Mouse (Mus musculus) neural tube, embryonic 15.5 days (tissue): Measurements from ENCODE around the gene C1qtnf2. TPM values are rescaled to one million over a fixed set of nuclear protein-coding genes. Genes with fewer than 3 reads are reported as not detected.

ENCODE experiments used
- ATAC-seq: fragments of 200-750 bp; cut with Nextera tagmentation; 2 replicates; pipeline ENCODE4 v1.8.0; 2017; ENCODE audit warnings: mild to moderate bottlenecking, moderate TSS enrichment, moderate library complexity; ENCODE audit not compliant: low FRiP score
- H3K27ac ChIP-seq: fragments of 300-500 bp; sonication (generic); replicated peaks from 2 replicates; pipeline ENCODE4 v1.5.1; 2015; ENCODE audit warnings: mild to moderate bottlenecking, inconsistent platforms
- H3K27me3 ChIP-seq: fragments of 300-500 bp; sonication (generic); replicated peaks from 2 replicates; pipeline ENCODE4 v1.6.1; 2015; ENCODE audit warnings: inconsistent platforms
- H3K36me3 ChIP-seq: fragments of 300-500 bp; sonication (generic); 2 replicates; pipeline ENCODE4 v1.6.1; 2015; ENCODE audit warnings: inconsistent platforms
- H3K4me1 ChIP-seq: fragments of 300-500 bp; sonication (generic); 2 replicates; pipeline ENCODE4 v1.6.1; 2015; ENCODE audit warnings: inconsistent platforms
- H3K4me2 ChIP-seq: fragments of 300-500 bp; sonication (generic); 2 replicates; pipeline ENCODE4 v1.6.1; 2015; ENCODE audit warnings: inconsistent platforms, mild to moderate bottlenecking, moderate library complexity
- H3K4me3 ChIP-seq: fragments of 300-500 bp; sonication (generic); replicated peaks from 2 replicates; pipeline ENCODE4 v1.5.1; 2015; ENCODE audit warnings: mild to moderate bottlenecking, inconsistent platforms
- H3K9ac ChIP-seq: fragments of 300-500 bp; sonication (generic); replicated peaks from 2 replicates; pipeline ENCODE4 v1.6.1; 2015; ENCODE audit warnings: mild to moderate bottlenecking, inconsistent platforms
- H3K9me3 ChIP-seq: fragments of 300-500 bp; sonication (generic); replicated peaks from 2 replicates; pipeline ENCODE4 v1.6.1; 2016; ENCODE audit warnings: inconsistent platforms
- WGBS: fragments of 180-500 bp; shearing (Covaris S2); methylation state at CpG from one replicate; pipeline ENCODE4 v1.1.7; 2015; ENCODE audit warnings: mixed read lengths; 5-methylcytosine and 5-hydroxymethylcytosine counted together
- polyA plus RNA-seq: library from polyadenylated mRNA; unstranded; fragments of >200 nt; fragmentation: Nextera tagmentation; extraction: Ambion mirVana; gene quantifications from 2 replicates; pipeline ENCODE4 v1.2.1, GENCODE M21; 2015

The C1qtnf2 gene
- polyA plus RNA-seq, 1 experiment from 2014 or later = 12.6 TPM

- no peaks in the 10 kb centered on the region for H3K9me3 ChIP-seq
- H3K27ac ChIP-seq = no peak overlapping the region
- H3K36me3 ChIP-seq = peaks cover 10% of the 10 kb centered on the region
- H3K4me2 ChIP-seq = no peak overlapping the region
- WGBS = 74% methylated on average over 2 of the region's 2 CpGs
- no peaks in the 10 kb centered on the region for H3K27me3 ChIP-seq
- H3K4me1 ChIP-seq = no peaks in the 10 kb centered on the region
- no peak overlapping the region for H3K9ac ChIP-seq
- no peak overlapping the region for H3K4me3 ChIP-seq
- no peak for ATAC-seq
Measured at GRCm38 (mm10) chr11:43452266-43452665, 21.8 kb upstream of the C1qtnf2 start.

- no peak overlapping the region for H3K4me2 ChIP-seq
- WGBS = 94% methylated on average over 25 of the region's 25 CpGs
- no peak overlapping the region for H3K27ac ChIP-seq
- H3K4me3 ChIP-seq = no peak overlapping the region
- H3K9ac ChIP-seq = no peak overlapping the region
- no peaks in the 10 kb centered on the region for H3K9me3 ChIP-seq
- H3K36me3 ChIP-seq = no peaks in the 10 kb centered on the region
- no peaks in the 10 kb centered on the region for H3K4me1 ChIP-seq
- ATAC-seq = no peak
- H3K27me3 ChIP-seq = no peaks in the 10 kb centered on the region
Measured at GRCm38 (mm10) chr11:43463204-43463603, 10.9 kb upstream of the C1qtnf2 start.

- WGBS = 70% methylated on average over 5 of the region's 5 CpGs
- no peak overlapping the region for H3K27ac ChIP-seq
- H3K27me3 ChIP-seq = no peaks in the 10 kb centered on the region
- no peaks in the 10 kb centered on the region for H3K9me3 ChIP-seq
- H3K4me1 ChIP-seq = peaks cover 14% of the 10 kb centered on the region
- no peak for ATAC-seq
- H3K4me2 ChIP-seq = no peak overlapping the region
- H3K9ac ChIP-seq = no peak overlapping the region
- H3K36me3 ChIP-seq = no peaks in the 10 kb centered on the region
- no peak overlapping the region for H3K4me3 ChIP-seq
Measured at GRCm38 (mm10) chr11:43470118-43470517, 4.0 kb upstream of the C1qtnf2 start.

DNA sequence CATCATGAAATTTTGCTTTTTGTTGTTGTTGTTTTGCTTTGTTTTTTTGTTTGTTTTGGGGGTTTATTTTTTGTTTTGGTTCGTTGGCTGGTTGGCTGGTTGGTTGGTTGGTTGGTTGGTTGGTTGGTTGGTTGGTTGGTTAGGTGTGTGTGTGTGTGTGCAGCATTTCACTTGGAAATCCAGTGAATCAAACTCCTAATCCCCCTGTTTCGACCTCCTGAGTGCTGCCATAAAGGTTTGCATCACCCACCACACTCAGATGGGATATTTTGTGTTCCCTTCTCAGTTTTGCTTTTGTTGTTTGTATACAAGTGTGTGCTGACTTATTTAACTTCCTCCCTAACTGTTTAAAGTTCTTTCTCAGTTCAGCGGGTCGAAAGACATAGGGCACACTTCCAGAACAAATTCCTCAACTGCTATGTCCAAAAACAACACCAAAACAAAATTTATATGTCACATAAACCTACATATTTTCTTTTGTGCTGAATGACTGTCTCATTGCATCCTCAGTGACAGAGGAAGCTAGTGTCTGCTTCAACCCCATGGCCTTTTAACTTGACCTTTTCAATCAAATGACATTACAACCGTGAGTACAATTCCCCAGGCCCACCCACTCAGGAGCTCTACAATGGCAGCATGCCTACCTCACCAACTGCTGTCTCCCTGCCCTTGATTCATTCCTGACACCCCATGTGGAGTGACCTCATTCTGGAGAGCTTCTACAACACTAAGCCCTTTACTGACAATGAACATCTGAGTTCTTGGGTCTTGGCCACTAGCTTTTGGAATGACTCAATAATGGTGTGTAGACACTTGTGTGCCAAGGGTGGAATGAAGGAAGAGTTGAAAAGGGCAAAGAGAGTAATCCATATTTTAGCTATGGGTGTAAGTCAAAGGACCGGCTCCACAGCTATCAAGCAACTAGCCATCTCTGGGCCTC is 2.9 kb upstream of the C1qtnf2 start:
- Histone ChIP-seq H3K27me3 (no peaks in the 10 kb centered on the region), H3K9me3 (no peaks in the 10 kb centered on the region), H3K9ac (no peak overlapping the region), H3K4me3 (no peak overlapping the region), H3K36me3 (no peaks in the 10 kb centered on the region), H3K4me2 (no peak overlapping the region), H3K4me1 (peaks cover 15% of the 10 kb centered on the region), H3K27ac (no peak overlapping the region)
- 67% methylated on average over 6 of the region's 6 CpGs for WGBS
- ATAC-seq = no peak

GRCm38 (mm10) chr11:43473115-43473514 is 961 bp upstream of the C1qtnf2 start:
- no peak overlapping the region for H3K4me3 ChIP-seq
- no peak; the same call in 1 of the 2 replicates for ATAC-seq
- H3K9ac ChIP-seq = no peak overlapping the region
- H3K4me2 ChIP-seq = no peak overlapping the region
- no peak overlapping the region for H3K27ac ChIP-seq
- WGBS = 46% methylated on average over 1 of the region's 1 CpGs
- peaks cover 15% of the 10 kb centered on the region for H3K4me1 ChIP-seq
- no peaks in the 10 kb centered on the region for H3K36me3 ChIP-seq
- no peaks in the 10 kb centered on the region for H3K27me3 ChIP-seq
- H3K9me3 ChIP-seq = no peaks in the 10 kb centered on the region

- no peak overlapping the region for H3K27ac ChIP-seq
- H3K4me3 ChIP-seq = peak overlapping the region; percentile 39
- no peak; the same call in 1 of the 2 replicates for ATAC-seq
- peak overlapping the region; percentile 48; the same call in 1 of the 2 replicates for H3K9ac ChIP-seq
- peak overlapping the region; percentile 74 for H3K4me2 ChIP-seq
- no peaks in the 10 kb centered on the region for H3K36me3 ChIP-seq
- WGBS = 46% methylated on average over 15 of the region's 15 CpGs
- H3K9me3 ChIP-seq = no peaks in the 10 kb centered on the region
- no peaks in the 10 kb centered on the region for H3K27me3 ChIP-seq
- H3K4me1 ChIP-seq = peaks cover 15% of the 10 kb centered on the region
Measured at GRCm38 (mm10) chr11:43473635-43474224, 346 bp upstream of the C1qtnf2 start.

DNA sequence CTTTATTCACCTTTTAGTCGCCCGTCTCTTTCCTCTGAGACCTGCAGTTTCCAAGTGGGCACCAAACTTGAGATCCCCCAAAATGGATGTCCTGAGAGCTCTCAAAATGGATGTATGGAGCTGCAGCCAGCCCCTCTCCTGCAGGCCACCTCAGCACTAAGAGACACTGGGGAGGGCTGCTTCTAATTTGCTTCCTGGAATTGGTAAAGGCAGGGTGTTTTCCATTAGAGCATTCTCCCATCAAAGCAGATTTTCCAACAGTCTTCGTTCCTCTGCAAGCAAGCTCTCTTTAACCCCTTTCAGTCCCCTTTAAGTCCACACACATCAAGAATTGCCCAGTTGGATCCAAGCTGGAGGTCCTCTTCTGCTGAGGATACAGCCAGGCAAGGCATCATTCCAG is 5.3 kb downstream of the C1qtnf2 start:
- WGBS = 82% methylated on average over 3 of the region's 3 CpGs
- H3K4me2 ChIP-seq = no peak overlapping the region
- no peak overlapping the region for H3K27ac ChIP-seq
- no peak overlapping the region for H3K4me3 ChIP-seq
- H3K9ac ChIP-seq = no peak overlapping the region
- H3K4me1 ChIP-seq = peaks cover 15% of the 10 kb centered on the region
- no peaks in the 10 kb centered on the region for H3K9me3 ChIP-seq
- no peaks in the 10 kb centered on the region for H3K36me3 ChIP-seq
- ATAC-seq = no peak
- H3K27me3 ChIP-seq = no peaks in the 10 kb centered on the region

GRCm38 (mm10) chr11:43480561-43480960 is 6.5 kb downstream of the C1qtnf2 start:
- ATAC-seq = no peak
- 63% methylated on average over 5 of the region's 5 CpGs for WGBS
- Histone ChIP-seq H3K9me3 (no peaks in the 10 kb centered on the region), H3K4me1 (peaks cover 12% of the 10 kb centered on the region; the same call in 1 of the 2 replicates), H3K4me3 (no peak overlapping the region), H3K27ac (no peak overlapping the region), H3K4me2 (no peak overlapping the region), H3K27me3 (no peaks in the 10 kb centered on the region), H3K9ac (no peak overlapping the region), H3K36me3 (no peaks in the 10 kb centered on the region)

DNA sequence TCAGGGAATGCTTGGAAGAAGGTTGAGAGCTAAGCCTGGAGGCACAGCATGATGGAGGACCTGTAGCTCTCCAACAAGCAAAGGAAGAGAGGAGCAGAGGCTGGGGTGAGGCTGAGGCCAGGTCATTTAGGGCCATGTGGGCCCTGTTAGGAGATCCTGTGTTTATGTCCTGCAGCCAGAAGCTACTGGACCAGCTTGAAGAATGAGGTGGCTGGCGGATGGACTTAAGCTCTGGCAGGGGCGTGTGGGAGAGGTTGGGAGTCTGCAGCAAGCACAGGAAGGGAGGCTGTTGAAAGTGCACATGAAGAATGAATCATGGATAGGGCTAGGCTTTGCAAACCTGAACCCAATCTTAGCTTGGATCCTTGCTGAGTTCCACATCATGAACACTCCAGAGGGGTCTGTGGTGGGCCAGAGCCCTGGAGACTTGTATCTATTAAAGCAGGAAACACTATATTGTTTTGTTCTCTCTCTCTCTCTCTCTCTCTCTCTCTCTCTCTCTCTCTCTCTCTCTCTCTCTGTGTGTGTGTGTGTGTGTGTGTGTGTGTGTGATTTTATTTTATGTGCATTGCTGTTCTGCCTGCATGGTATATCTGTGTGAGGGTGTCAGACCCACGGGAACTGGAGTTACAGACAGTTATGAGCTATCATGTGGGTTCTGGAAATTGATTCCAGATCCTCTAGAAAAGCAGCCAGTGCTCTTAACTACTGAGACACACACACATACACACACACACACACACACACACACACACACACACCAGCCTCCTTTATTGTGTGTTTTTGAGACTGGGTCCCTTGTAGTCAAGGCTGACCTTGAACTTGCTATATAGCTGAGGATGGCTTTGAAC is 7.8 kb downstream of the C1qtnf2 start:
- Histone ChIP-seq H3K4me1 (peaks cover 12% of the 10 kb centered on the region; the same call in 1 of the 2 replicates), H3K27me3 (no peaks in the 10 kb centered on the region), H3K27ac (no peak overlapping the region), H3K9ac (no peak overlapping the region), H3K4me3 (no peak overlapping the region), H3K4me2 (no peak overlapping the region), H3K36me3 (no peaks in the 10 kb centered on the region), H3K9me3 (no peaks in the 10 kb centered on the region)
- no peak for ATAC-seq
- 65% methylated on average over 3 of the region's 3 CpGs for WGBS

GRCm38 (mm10) chr11:43483122-43483792 is 9.2 kb downstream of the C1qtnf2 start:
- WGBS = 37% methylated on average over 6 of the region's 6 CpGs
- peaks cover 12% of the 10 kb centered on the region; the same call in 1 of the 2 replicates for H3K4me1 ChIP-seq
- no peaks in the 10 kb centered on the region for H3K36me3 ChIP-seq
- H3K4me2 ChIP-seq = no peak overlapping the region
- H3K9me3 ChIP-seq = no peaks in the 10 kb centered on the region
- H3K27ac ChIP-seq = no peak overlapping the region; the same call in 1 of the 2 replicates
- H3K4me3 ChIP-seq = no peak overlapping the region
- ATAC-seq = no peak
- H3K27me3 ChIP-seq = no peaks in the 10 kb centered on the region
- no peak overlapping the region for H3K9ac ChIP-seq

DNA sequence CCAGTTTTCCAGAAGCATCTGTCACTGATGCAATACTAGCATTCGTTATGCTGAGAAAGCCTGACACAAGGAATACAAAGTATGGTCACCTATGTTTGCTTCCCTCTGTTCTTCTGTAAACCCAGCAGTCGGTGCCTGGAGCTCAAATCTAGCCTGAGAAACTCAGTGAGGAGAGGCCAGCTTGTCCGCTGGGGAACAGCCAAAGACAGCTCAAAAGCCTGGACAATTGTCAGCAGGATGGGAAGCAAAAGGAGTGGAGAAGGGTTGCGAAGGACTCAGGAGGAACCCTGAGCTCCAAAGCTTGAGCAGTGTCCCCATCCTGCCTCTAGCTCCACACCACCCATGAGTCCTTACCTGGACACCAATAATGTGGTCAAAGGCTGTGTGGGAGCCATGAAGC is 10.0 kb downstream of the C1qtnf2 start:
- ATAC-seq = no peak
- Histone ChIP-seq H3K4me2 (no peak overlapping the region), H3K9ac (no peak overlapping the region), H3K27ac (no peak overlapping the region; the same call in 1 of the 2 replicates), H3K4me3 (no peak overlapping the region), H3K36me3 (no peaks in the 10 kb centered on the region), H3K27me3 (no peaks in the 10 kb centered on the region), H3K4me1 (peaks cover 12% of the 10 kb centered on the region; the same call in 1 of the 2 replicates), H3K9me3 (no peaks in the 10 kb centered on the region)
- 88% methylated on average over 4 of the region's 4 CpGs for WGBS
